Mouse (Mus musculus): ENCODE data around the gene Osr1.
A peak's percentile ranks its signal among the peaks of the same experiment; 100 is the strongest.

GRCm38 (mm10) chr12:9569971-9570370 lies at the start of gene Osr1:
- TF ChIP-seq CTCF (IDR thresholded peaks at IDR 0.05; ENCODE audit: low read depth) (peak; percentile 68), EP300 (IDR thresholded peaks at IDR 0.05; ENCODE audit: low read depth) (no peak)
